Mouse (Mus musculus) heart, embryonic 11.5 days (tissue): ENCODE data around the gene Cdh5. TPM values are rescaled to one million over a fixed set of nuclear protein-coding genes. Genes with fewer than 3 reads are reported as not detected.
"Not testable (repeated sequence)": the region's sequence is repeated elsewhere in the genome, so short reads cannot be mapped to it uniquely, and the experiment has no call there.

ENCODE experiments used
- ATAC-seq: fragments of 200-750 bp; cut with Nextera tagmentation; replicated peaks from 2 replicates; pipeline ENCODE4 v1.8.0; 2017; ENCODE audit warnings: moderate library complexity; ENCODE audit not compliant: insufficient number of reproducible peaks, low FRiP score, low TSS enrichment
- H3K27ac ChIP-seq: fragments of 300-500 bp; sonication (generic); 2 replicates; pipeline ENCODE4 v1.5.1; 2014; ENCODE audit warnings: mild to moderate bottlenecking, low read depth, low read length
- H3K27me3 ChIP-seq: fragments of 300-500 bp; sonication (generic); 2 replicates; pipeline ENCODE4 v1.6.1; 2014; ENCODE audit warnings: mild to moderate bottlenecking, low read length, mixed read lengths; ENCODE audit not compliant: control insufficient read depth, insufficient read depth
- H3K36me3 ChIP-seq: fragments of 300-500 bp; sonication (generic); 2 replicates; pipeline ENCODE4 v1.6.1; 2014; ENCODE audit warnings: mild to moderate bottlenecking, low read length, moderate library complexity, mixed read lengths; ENCODE audit not compliant: control insufficient read depth, insufficient read depth
- H3K4me1 ChIP-seq: fragments of 300-500 bp; sonication (generic); 2 replicates; pipeline ENCODE4 v1.6.1; 2014; ENCODE audit warnings: low read length; ENCODE audit not compliant: control insufficient read depth, insufficient read depth
- H3K4me2 ChIP-seq: fragments of 300-500 bp; sonication (generic); 2 replicates; pipeline ENCODE4 v1.6.1; 2014; ENCODE audit warnings: mild to moderate bottlenecking, moderate library complexity
- H3K4me3 ChIP-seq: fragments of 300-500 bp; sonication (generic); 2 replicates; pipeline ENCODE4 v1.5.1; 2014; ENCODE audit warnings: low read depth, low read length
- H3K9ac ChIP-seq: fragments of 300-500 bp; sonication (generic); 2 replicates; pipeline ENCODE4 v1.6.1; 2014; ENCODE audit warnings: mild to moderate bottlenecking, low read depth, low read length, moderate library complexity
- H3K9me3 ChIP-seq: fragments of 300-500 bp; sonication (generic); replicated peaks from 2 replicates; pipeline ENCODE4 v1.6.1; 2016; ENCODE audit warnings: low read length; ENCODE audit not compliant: control insufficient read depth
- WGBS: fragments of 180-500 bp; shearing (Covaris S2); extraction: QIAGEN DNeasy Blood & Tissue Kit; methylation state at CpG from one replicate; pipeline ENCODE4 v1.1.7; 2014; ENCODE audit not compliant: insufficient replicate concordance; 5-methylcytosine and 5-hydroxymethylcytosine counted together
- polyA plus RNA-seq: library from polyadenylated mRNA; unstranded; fragments of >200 nt; fragmentation: Nextera tagmentation; extraction: Ambion mirVana; gene quantifications from 2 replicates; pipeline ENCODE4 v1.2.1, GENCODE M21; 2014

The Cdh5 gene
- polyA plus RNA-seq, 1 experiment from 2014 or later: 42.6 TPM

DNA sequence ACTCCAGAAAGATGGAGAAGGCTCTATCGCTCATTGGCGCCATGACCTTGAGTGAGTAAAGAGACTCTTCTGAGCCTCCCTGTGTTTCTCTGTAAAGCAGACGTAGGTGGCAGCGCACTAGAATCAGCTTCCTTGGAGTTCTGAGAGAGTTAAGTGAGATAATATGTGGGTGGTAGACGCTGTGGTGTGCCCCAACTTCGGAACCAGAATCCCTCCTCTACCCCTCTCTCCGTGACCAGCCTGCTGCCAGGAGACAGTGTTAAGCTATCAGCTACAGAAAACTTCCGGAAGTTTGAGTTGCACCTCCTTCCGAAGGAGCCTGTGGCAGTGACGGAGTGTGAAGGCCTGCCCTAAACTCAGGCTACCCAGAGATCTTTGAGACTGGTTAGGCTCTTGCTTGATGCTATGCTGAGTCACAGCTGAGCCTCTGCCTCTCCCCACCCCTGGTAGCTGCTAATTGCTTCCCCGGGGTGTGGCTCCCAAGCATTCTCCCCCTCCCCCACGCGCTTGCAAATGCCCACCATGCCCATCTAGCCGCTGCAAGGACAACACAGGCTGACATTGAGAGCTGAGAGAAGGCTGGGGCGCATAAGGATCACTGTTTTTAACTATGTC, 32.9 kb upstream of the Cdh5 start:
- H3K36me3 ChIP-seq: no peaks in the 10 kb centered on the region
- no peak for ATAC-seq
- 53% methylated on average over 15 of the region's 15 CpGs for WGBS

DNA sequence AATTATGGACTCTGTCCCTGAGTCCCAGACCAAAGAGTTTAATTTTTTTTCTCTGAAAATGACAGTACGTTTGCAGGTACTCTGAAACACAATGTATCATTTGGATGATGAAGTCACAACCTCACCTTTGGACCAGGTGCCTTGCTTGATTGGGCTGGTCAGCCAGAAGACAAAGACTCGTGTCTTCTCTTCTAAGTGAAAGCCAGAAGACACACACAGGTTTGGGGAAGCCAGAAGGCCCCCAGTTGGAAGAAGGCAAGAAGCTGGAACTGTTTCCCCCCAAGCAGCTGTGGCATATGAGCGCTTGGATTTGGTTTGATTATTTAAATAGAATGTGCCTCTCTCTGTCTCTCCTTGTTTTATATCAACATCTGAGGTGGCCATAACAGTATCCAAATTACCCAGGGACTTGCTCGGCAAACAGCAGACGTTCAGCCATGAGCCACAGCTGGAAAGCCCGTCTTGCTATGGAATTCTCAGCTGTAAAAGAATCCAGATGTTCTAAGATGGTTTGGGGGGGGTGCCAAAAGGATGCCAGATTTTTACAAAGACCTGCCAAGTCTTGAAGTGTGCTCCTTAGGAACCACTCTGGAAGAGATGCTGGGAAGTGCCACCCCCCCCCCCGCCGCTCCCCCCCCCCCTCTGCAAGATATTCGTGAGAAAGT, 31.1 kb upstream of the Cdh5 start:
- H3K4me1 ChIP-seq, ATAC-seq, H3K27ac ChIP-seq, H3K27me3 ChIP-seq, H3K36me3 ChIP-seq, H3K4me3 ChIP-seq, H3K9me3 ChIP-seq, H3K9ac ChIP-seq, H3K4me2 ChIP-seq: not testable (repeated sequence)
- WGBS: 67% methylated on average over 8 of the region's 9 CpGs

More for the DNA sequence above, 32.9 kb upstream of the Cdh5 start:
- no peak overlapping the region for H3K4me2 ChIP-seq
- no peak overlapping the region for H3K27ac ChIP-seq
- no peaks in the 10 kb centered on the region for H3K9me3 ChIP-seq
- no peaks in the 10 kb centered on the region for H3K27me3 ChIP-seq
- H3K4me3 ChIP-seq: no peak overlapping the region
- H3K9ac ChIP-seq: no peak overlapping the region
- no peaks in the 10 kb centered on the region; the same call in 1 of the 2 replicates for H3K4me1 ChIP-seq

DNA sequence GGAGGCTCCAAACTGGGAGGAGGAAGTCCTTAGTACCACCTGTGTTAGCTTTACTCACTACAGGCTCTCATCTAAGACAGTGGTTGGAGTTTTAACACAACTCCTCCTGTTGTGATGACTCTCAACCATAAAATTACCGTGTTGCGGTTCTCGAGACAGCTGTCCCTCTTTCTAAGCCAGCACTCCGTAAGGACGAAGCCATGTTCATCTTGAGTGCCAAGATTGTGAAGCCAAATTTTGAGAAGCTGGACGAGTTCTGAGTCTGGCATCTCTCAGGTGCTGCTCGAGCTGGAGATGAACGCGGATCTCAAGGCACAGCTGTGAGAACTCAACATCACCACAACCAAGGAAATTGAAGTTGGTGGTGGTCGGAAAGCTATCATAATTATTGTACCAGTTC, 30.5 kb upstream of the Cdh5 start:
- H3K9ac ChIP-seq: no peak overlapping the region
- no peaks in the 10 kb centered on the region; the same call in 1 of the 2 replicates for H3K4me1 ChIP-seq
- no peaks in the 10 kb centered on the region for H3K36me3 ChIP-seq
- ATAC-seq: no peak
- no peak overlapping the region for H3K4me3 ChIP-seq
- no peak overlapping the region for H3K27ac ChIP-seq
- no peaks in the 10 kb centered on the region for H3K27me3 ChIP-seq
- H3K9me3 ChIP-seq: no peaks in the 10 kb centered on the region
- no peak overlapping the region for H3K4me2 ChIP-seq
- WGBS: 80% methylated on average over 10 of the region's 10 CpGs

GRCm38 (mm10) chr8:104075079-104075478, 26.3 kb upstream of the Cdh5 start:
- Histone ChIP-seq H3K27me3 (no peaks in the 10 kb centered on the region), H3K4me3 (no peak overlapping the region), H3K36me3 (no peaks in the 10 kb centered on the region), H3K4me1 (no peaks in the 10 kb centered on the region), H3K27ac (no peak overlapping the region), H3K4me2 (no peak overlapping the region), H3K9me3 (no peaks in the 10 kb centered on the region), H3K9ac (no peak overlapping the region)
- 83% methylated on average over 6 of the region's 6 CpGs for WGBS
- ATAC-seq: no peak

- Histone ChIP-seq H3K4me3 (no peak overlapping the region), H3K27ac (no peak overlapping the region), H3K9ac (no peak overlapping the region), H3K36me3 (no peaks in the 10 kb centered on the region), H3K4me1 (no peaks in the 10 kb centered on the region), H3K27me3 (no peaks in the 10 kb centered on the region), H3K4me2 (no peak overlapping the region), H3K9me3 (no peaks in the 10 kb centered on the region)
- WGBS: 32% methylated on average over 8 of the region's 8 CpGs
- no peak for ATAC-seq
Measured at GRCm38 (mm10) chr8:104076541-104077412, 24.6 kb upstream of the Cdh5 start.

- Histone ChIP-seq H3K9ac (no peak overlapping the region), H3K27ac (no peak overlapping the region), H3K27me3 (no peaks in the 10 kb centered on the region), H3K4me3 (no peak overlapping the region), H3K36me3 (no peaks in the 10 kb centered on the region), H3K9me3 (no peaks in the 10 kb centered on the region), H3K4me1 (no peaks in the 10 kb centered on the region), H3K4me2 (no peak overlapping the region)
- 52% methylated on average over 7 of the region's 7 CpGs for WGBS
- ATAC-seq: no peak
Measured at GRCm38 (mm10) chr8:104078091-104078490, 23.3 kb upstream of the Cdh5 start.

GRCm38 (mm10) chr8:104085281-104085680, 16.1 kb upstream of the Cdh5 start:
- Histone ChIP-seq H3K27me3 (no peaks in the 10 kb centered on the region), H3K9me3 (no peaks in the 10 kb centered on the region)

DNA sequence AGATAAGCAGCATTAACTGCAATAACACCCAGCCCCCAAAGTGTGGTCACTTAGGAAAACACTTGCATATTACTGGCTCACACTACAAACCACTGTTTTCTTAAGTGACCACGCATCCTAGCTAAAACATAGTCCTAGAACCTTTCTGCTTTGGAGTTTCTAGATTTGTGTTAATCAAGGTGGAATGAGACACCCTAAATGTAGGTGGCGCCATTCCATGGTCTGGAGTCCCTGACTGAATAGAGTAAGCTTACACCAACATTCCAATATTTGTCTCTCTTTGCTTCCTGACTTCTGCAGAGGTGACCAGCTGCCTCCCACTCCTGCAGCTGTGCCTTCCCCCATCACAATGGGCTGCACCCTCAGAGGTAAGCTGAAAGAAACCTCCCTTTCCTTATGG, 14.8 kb upstream of the Cdh5 start:
- ATAC-seq: no peak
- H3K9ac ChIP-seq: no peak overlapping the region
- H3K27me3 ChIP-seq: no peaks in the 10 kb centered on the region
- no peaks in the 10 kb centered on the region for H3K4me1 ChIP-seq
- no peak overlapping the region for H3K4me3 ChIP-seq
- H3K27ac ChIP-seq: no peak overlapping the region
- 72% methylated on average over 2 of the region's 2 CpGs for WGBS
- no peaks in the 10 kb centered on the region for H3K9me3 ChIP-seq
- H3K4me2 ChIP-seq: no peak overlapping the region
- H3K36me3 ChIP-seq: no peaks in the 10 kb centered on the region

More at GRCm38 (mm10) chr8:104085281-104085680, 16.1 kb upstream of the Cdh5 start:
- Histone ChIP-seq H3K27ac (no peak overlapping the region), H3K9ac (no peak overlapping the region), H3K4me1 (no peaks in the 10 kb centered on the region), H3K36me3 (no peaks in the 10 kb centered on the region), H3K4me2 (no peak overlapping the region), H3K4me3 (no peak overlapping the region)
- whole genome bisulfite sequencing: 71% methylated on average over 10 of the region's 10 CpGs
- no peak for ATAC-seq
